Mouse (Mus musculus) kidney, adult 2 months (tissue): ENCODE measurements at regions not wholly inside any gene's neighbourhood (a gene's known extent, or its start where the extent isn't known, plus 50 kb on each side); places are given as distances from the start of the nearest gene placed in this dataset.

Source experiments
- DNase-seq: peaks from one replicate; pipeline ENCODE4 v3.0.0; 2021
- H3K27ac ChIP-seq: fragments of 200-500 bp; 2 replicates; pipeline ENCODE4 v1.5.1; 2012; ENCODE audit warnings: low read depth, low read length, control low read depth, inconsistent platforms; ENCODE audit not compliant: insufficient read depth
- H3K27me3 ChIP-seq: fragments of 200-500 bp; replicated peaks from 2 replicates; pipeline ENCODE4 v1.6.1; 2012; ENCODE audit warnings: mild to moderate bottlenecking, moderate library complexity, low read length, inconsistent platforms; ENCODE audit not compliant: control insufficient read depth, insufficient read depth
- H3K36me3 ChIP-seq: fragments of 200-500 bp; 2 replicates; pipeline ENCODE4 v1.6.1; 2012; ENCODE audit warnings: mild to moderate bottlenecking, moderate library complexity, low read length, inconsistent platforms; ENCODE audit not compliant: control insufficient read depth, insufficient read depth
- H3K4me1 ChIP-seq: fragments of 200-500 bp; 2 replicates; pipeline ENCODE4 v1.6.1; 2011; ENCODE audit warnings: low read length; ENCODE audit not compliant: control insufficient read depth, insufficient read depth
- H3K4me3 ChIP-seq: fragments of 200-500 bp; 2 replicates; pipeline ENCODE4 v1.5.1; 2011; ENCODE audit warnings: mild to moderate bottlenecking, low read depth, low read length, control low read depth; ENCODE audit not compliant: insufficient read depth
- CTCF ChIP-seq: fragments of 200-500 bp; conservative IDR thresholded peaks from 2 replicates; pipeline ENCODE4 v1.5.1; 2011; ENCODE audit warnings: low read depth, mild to moderate bottlenecking, control low read depth, low read length, moderate library complexity, mixed read lengths; ENCODE audit not compliant: insufficient read depth, insufficient read length
- POLR2A ChIP-seq: fragments of 200-500 bp; IDR thresholded peaks from one replicate; pipeline ENCODE4 v1.6.1; 2011; ENCODE audit warnings: low read depth, low read length, control low read depth
- WGBS: fragments of 180-500 bp; shearing (Covaris S2); methylation state at CpG from one replicate; pipeline ENCODE4 v1.1.7; 2018; 5-methylcytosine and 5-hydroxymethylcytosine counted together

DNA sequence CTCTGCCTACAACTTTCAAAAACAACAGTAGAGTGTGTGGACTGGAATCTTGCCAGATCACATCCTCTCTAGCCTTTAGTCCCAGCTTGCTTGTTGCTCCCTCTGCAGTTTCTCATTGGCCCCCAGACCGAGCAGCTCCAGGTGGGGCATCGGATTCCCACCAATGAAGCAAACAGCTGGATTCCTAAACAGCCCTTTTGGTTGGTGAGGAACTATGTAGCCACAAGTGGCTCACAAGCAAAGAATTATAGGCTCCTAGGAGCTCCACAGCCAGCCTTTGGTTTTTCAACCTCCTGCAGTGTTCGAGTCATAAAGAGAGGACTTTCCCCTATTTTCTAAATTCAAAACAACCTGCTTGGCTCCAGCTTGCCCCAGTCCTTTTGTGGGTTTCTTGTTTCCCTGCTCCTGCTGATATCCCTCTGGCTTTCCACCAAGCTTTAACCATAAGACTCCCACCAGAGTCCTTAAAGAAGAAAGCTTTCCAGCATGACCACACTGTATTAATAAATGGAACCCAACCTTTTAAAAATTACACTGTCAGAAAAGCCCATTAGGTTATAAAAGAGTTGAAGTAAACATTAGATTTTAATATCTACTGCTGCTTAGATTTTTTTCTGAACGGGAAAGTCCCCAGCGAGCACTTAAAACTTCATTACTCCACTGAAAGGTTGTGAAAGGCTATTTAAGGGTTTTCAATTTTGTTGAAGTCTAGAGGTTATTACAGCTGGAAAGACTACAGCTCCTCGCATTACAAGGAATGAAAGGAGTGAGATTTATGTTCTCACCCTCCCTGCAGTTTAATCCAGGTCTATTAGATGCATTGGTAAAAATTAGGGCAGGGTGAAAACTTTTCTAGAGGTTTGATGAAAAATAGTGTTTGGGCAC lies 677.8 kb upstream of the Tmpo start:
- no peaks in the 10 kb centered on the region for H3K27me3 ChIP-seq
- H3K4me1 ChIP-seq = no peaks in the 10 kb centered on the region
- 26% methylated on average over 6 of the region's 6 CpGs for WGBS
- TF ChIP-seq CTCF (no peak), POLR2A (no peak)
- no peak overlapping the region for H3K27ac ChIP-seq
- no peak for DNase-seq
- H3K36me3 ChIP-seq = no peaks in the 10 kb centered on the region
- H3K4me3 ChIP-seq = no peak overlapping the region

DNA sequence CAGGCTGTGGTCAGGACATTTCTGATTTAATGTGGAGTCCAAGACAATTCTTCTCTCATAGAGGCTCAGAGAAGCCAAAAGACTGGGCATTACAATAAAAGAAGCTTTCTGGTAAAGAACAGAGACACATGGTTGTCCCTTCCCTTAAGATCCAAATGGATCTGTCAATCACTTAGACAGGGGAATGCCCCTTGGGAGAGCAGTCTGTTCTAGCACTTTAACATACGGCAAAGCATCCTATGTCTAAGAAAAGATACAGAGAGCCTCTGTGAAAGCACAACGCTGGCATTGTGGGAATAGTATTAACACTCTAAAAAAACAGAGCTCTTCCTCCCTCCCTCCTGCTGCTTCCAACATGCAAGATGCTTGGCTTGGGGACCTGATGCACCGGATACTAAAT lies 646.0 kb upstream of the Tmpo start:
- no peak overlapping the region for H3K27ac ChIP-seq
- no peak overlapping the region for H3K4me3 ChIP-seq
- no peaks in the 10 kb centered on the region for H3K36me3 ChIP-seq
- no peaks in the 10 kb centered on the region for H3K4me1 ChIP-seq
- DNase-seq = no peak
- 76% methylated on average over 3 of the region's 3 CpGs for WGBS
- no peaks in the 10 kb centered on the region; the same call in 1 of the 2 replicates for H3K27me3 ChIP-seq
- TF ChIP-seq POLR2A = no peak
- no peak for TF ChIP-seq CTCF

DNA sequence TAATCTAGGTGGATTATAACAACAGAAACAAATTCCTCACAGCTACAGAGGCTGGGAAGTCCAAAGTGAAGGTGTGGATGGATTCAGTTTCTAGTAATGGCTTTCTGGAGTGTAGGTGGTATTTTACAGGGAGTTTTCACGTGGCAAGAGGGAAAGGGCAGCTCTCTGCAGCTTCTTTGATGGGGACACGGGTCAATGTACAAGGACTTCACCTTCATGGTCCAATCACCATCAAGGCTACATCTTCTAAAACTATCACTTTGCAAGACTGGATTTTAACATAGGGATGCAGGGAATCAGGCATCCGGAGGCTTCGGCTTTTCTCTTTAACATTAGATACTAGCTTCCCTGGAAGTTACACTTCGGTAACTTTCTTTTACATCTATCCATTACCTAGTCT lies 642.4 kb upstream of the Tmpo start:
- 36% methylated on average over 5 of the region's 5 CpGs for WGBS
- H3K27ac ChIP-seq = no peak overlapping the region
- H3K4me1 ChIP-seq = no peaks in the 10 kb centered on the region
- no peaks in the 10 kb centered on the region for H3K36me3 ChIP-seq
- H3K27me3 ChIP-seq = no peaks in the 10 kb centered on the region; the same call in 1 of the 2 replicates
- no peak overlapping the region for H3K4me3 ChIP-seq
- no peak for TF ChIP-seq POLR2A
- TF ChIP-seq CTCF = no peak
- DNase-seq = no peak

DNA sequence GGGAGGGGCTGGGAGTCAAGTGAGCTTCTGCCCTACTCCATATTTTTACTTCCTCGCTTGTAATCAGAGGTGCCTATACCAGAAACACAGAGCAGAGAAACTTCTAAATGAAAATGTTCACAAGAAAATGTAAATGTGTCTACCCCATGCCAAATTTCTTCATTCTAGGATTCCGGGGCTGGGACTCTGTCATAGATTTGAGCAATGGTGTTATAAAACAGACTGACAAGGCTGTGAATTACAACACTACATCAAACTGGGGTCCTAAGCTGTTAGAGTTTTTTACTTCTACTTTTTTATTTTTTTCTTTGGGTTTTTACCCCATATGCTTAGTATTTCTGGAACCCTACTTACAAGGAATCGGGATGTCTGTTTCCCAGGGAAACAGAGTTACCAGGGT lies 623.8 kb upstream of the Tmpo start:
- TF ChIP-seq CTCF (no peak), POLR2A (no peak)
- Histone ChIP-seq H3K4me1 (no peaks in the 10 kb centered on the region), H3K4me3 (no peak overlapping the region), H3K27ac (no peak overlapping the region), H3K27me3 (no peaks in the 10 kb centered on the region), H3K36me3 (no peaks in the 10 kb centered on the region)
- DNase-seq = no peak
- 81% methylated on average over 3 of the region's 3 CpGs for WGBS
